ENCODE assay signal across 1 mouse cellular context in the genomic region with DNA sequence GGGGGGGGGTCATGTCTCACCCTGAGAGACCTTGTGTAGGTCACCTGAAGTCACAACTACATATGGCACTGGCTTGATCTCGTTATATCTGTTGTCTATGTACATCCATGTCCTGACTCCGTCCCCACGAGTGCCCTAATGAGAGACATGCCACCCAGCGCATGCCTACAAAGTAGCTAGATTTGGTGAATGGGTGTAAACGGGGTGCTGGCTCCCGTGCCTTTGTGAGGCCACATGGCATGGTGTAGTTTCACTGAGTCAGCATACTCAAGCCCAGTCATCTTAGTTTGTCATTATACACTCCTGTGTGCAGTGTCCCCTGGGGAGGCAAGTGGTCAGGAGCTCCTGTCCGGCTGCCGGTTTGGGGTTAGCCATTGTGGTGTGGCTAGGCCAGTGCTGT.
TF ChIP-seq lines count a peak whose summit lies in the region.

No protein-coding gene starts in this region.

TF ChIP-seq in CH12.LX, 34 proteins besides CTCF, POLR2A, EP300 and RAD21:
- TF ChIP-seq MEF2A (IDR thresholded peaks at IDR 0.05; ENCODE audit: borderline replicate concordance, low read depth, low read length), result no peak
- TF ChIP-seq HCFC1 (IDR thresholded peaks at IDR 0.05; ENCODE audit: low read depth, low read length), result no peak
- peak; percentile 61; the same call in 1 of the 2 replicates for TF ChIP-seq SIN3A (IDR thresholded peaks at IDR 0.05; ENCODE audit: low read length)
- no peak for TF ChIP-seq PAX5 (IDR thresholded peaks at IDR 0.05; ENCODE audit: low read length)
- TF ChIP-seq POLR2AphosphoS2 (IDR thresholded peaks at IDR 0.05; ENCODE audit: low read depth, low read length), result peak; percentile 66
- TF ChIP-seq MAX (IDR thresholded peaks at IDR 0.05; ENCODE audit: low read length), result peak; percentile 69
- TF ChIP-seq MAFK (IDR thresholded peaks at IDR 0.05; ENCODE audit: insufficient replicate concordance, low read length), result peak; percentile 96
- TF ChIP-seq UBTF (IDR thresholded peaks at IDR 0.05; ENCODE audit: low read depth, low read length), result no peak
- TF ChIP-seq ETS1 (conservative IDR thresholded peaks at IDR 0.05; ENCODE audit: low read depth, low read length), result peak; percentile 67
- TF ChIP-seq CHD1 (IDR thresholded peaks at IDR 0.05; ENCODE audit: low read depth, low read length), result no peak
- no peak for TF ChIP-seq SMC3 (IDR thresholded peaks at IDR 0.05; ENCODE audit: low read depth, low read length)
- TF ChIP-seq MXI1 (IDR thresholded peaks at IDR 0.05; ENCODE audit: low read depth, low read length), result peak; percentile 89
- no peak for TF ChIP-seq USF1 (IDR thresholded peaks at IDR 0.05; ENCODE audit: low read depth, low read length)
- no peak for TF ChIP-seq E2F4 (IDR thresholded peaks at IDR 0.05; ENCODE audit: insufficient replicate concordance, low read depth, low read length)
- TF ChIP-seq BHLHE40 (IDR thresholded peaks at IDR 0.05; ENCODE audit: low read depth, low read length), result peak; percentile 72
- TF ChIP-seq ZMIZ1 (IDR thresholded peaks at IDR 0.05; ENCODE audit: low read depth, low read length), result no peak
- no peak for TF ChIP-seq KAT2A (IDR thresholded peaks at IDR 0.05; ENCODE audit: insufficient replicate concordance, low read length)
- peak; percentile 86 for TF ChIP-seq MYC (IDR thresholded peaks at IDR 0.05; ENCODE audit: low read depth, low read length)
- TF ChIP-seq TBP (conservative IDR thresholded peaks at IDR 0.05; ENCODE audit: low read depth, low read length), result no peak
- no peak for TF ChIP-seq ZC3H11A (IDR thresholded peaks at IDR 0.05; ENCODE audit: low read depth, low read length)
- no peak for TF ChIP-seq NELFE (IDR thresholded peaks at IDR 0.05; ENCODE audit: low read depth, low read length)
- no peak for TF ChIP-seq JUN (IDR thresholded peaks at IDR 0.05; ENCODE audit: insufficient read depth, low read depth, low read length)
- no peak for TF ChIP-seq TCF12 (IDR thresholded peaks at IDR 0.05; ENCODE audit: low read depth, low read length)
- no peak for TF ChIP-seq USF2 (conservative IDR thresholded peaks at IDR 0.05; ENCODE audit: low read depth, low read length)
- no peak for TF ChIP-seq ELF1 (IDR thresholded peaks at IDR 0.05; ENCODE audit: low read depth, low read length)
- TF ChIP-seq ZNF384 (IDR thresholded peaks at IDR 0.05; ENCODE audit: low read depth, low read length), result no peak
- no peak for TF ChIP-seq MAZ (IDR thresholded peaks at IDR 0.05; ENCODE audit: low read depth, low read length)
- TF ChIP-seq CHD2 (IDR thresholded peaks at IDR 0.05; ENCODE audit: low read length), result no peak
- TF ChIP-seq IRF4 (IDR thresholded peaks at IDR 0.05; ENCODE audit: low read depth, low read length), result no peak
- TF ChIP-seq JUND (conservative IDR thresholded peaks at IDR 0.05; ENCODE audit: low read depth, low read length), result no peak
- TF ChIP-seq RCOR1 (conservative IDR thresholded peaks at IDR 0.05; ENCODE audit: low read depth, low read length), result no peak
- peak; percentile 53 for TF ChIP-seq NRF1 (IDR thresholded peaks at IDR 0.05; ENCODE audit: low read depth, low read length)
- no peak for TF ChIP-seq GABPA (IDR thresholded peaks at IDR 0.05; ENCODE audit: insufficient replicate concordance, low read depth, low read length)
- TF ChIP-seq ZKSCAN1 (IDR thresholded peaks at IDR 0.05; ENCODE audit: borderline replicate concordance, low read depth, low read length), result no peak
